Mouse (Mus musculus) liver, embryonic 13.5 days (tissue): ENCODE data around the gene Aff4. TPM values are rescaled to one million over a fixed set of nuclear protein-coding genes. Genes with fewer than 3 reads are reported as not detected.
"Not testable (repeated sequence)": the region's sequence is repeated elsewhere in the genome, so short reads cannot be mapped to it uniquely, and the experiment has no call there.

Experiments
- ATAC-seq: fragments of 200-750 bp; cut with Nextera tagmentation; 2 replicates; pipeline ENCODE4 v1.8.0; 2017; ENCODE audit warnings: low read depth, mild to moderate bottlenecking, moderate number of reproducible peaks, moderate library complexity
- DNase-seq: peaks from one replicate; pipeline ENCODE4 v3.0.0; 2022
- H3K27ac ChIP-seq: fragments of 300-500 bp; sonication (generic); 2 replicates; pipeline ENCODE4 v1.5.1; 2015; ENCODE audit warnings: moderate library complexity, mild to moderate bottlenecking, inconsistent platforms
- H3K27me3 ChIP-seq: fragments of 300-500 bp; sonication (generic); 2 replicates; pipeline ENCODE4 v1.6.1; 2015; ENCODE audit warnings: mild to moderate bottlenecking, inconsistent platforms
- H3K36me3 ChIP-seq: fragments of 300-500 bp; sonication (generic); 2 replicates; pipeline ENCODE4 v1.6.1; 2015; ENCODE audit warnings: mild to moderate bottlenecking, inconsistent platforms
- H3K4me1 ChIP-seq: fragments of 300-500 bp; sonication (generic); replicated peaks from 2 replicates; pipeline ENCODE4 v1.6.1; 2015; ENCODE audit warnings: inconsistent platforms
- H3K4me2 ChIP-seq: fragments of 300-500 bp; sonication (generic); 2 replicates; pipeline ENCODE4 v1.6.1; 2015; ENCODE audit warnings: inconsistent platforms, mild to moderate bottlenecking, moderate library complexity
- H3K4me3 ChIP-seq: fragments of 300-500 bp; sonication (generic); replicated peaks from 2 replicates; pipeline ENCODE4 v1.5.1; 2015; ENCODE audit warnings: mild to moderate bottlenecking, inconsistent platforms
- H3K9ac ChIP-seq: fragments of 300-500 bp; sonication (generic); 2 replicates; pipeline ENCODE4 v1.6.1; 2015; ENCODE audit warnings: mild to moderate bottlenecking, inconsistent platforms
- H3K9me3 ChIP-seq: fragments of 300-500 bp; sonication (generic); replicated peaks from 2 replicates; pipeline ENCODE4 v1.6.1; 2016; ENCODE audit warnings: inconsistent platforms
- WGBS: fragments of 180-500 bp; shearing (Covaris S2); methylation state at CpG from one replicate; pipeline ENCODE4 v1.1.7; 2015; ENCODE audit not compliant: insufficient replicate concordance; 5-methylcytosine and 5-hydroxymethylcytosine counted together
- polyA plus RNA-seq: library from polyadenylated mRNA; unstranded; fragments of >200 nt; fragmentation: Nextera tagmentation; extraction: Ambion mirVana; gene quantifications from 2 replicates; pipeline ENCODE4 v1.2.1, GENCODE M21; 2015

The Aff4 gene
- polyA plus RNA-seq, result 6.5 and 9.4 TPM in 2 replicates

DNA sequence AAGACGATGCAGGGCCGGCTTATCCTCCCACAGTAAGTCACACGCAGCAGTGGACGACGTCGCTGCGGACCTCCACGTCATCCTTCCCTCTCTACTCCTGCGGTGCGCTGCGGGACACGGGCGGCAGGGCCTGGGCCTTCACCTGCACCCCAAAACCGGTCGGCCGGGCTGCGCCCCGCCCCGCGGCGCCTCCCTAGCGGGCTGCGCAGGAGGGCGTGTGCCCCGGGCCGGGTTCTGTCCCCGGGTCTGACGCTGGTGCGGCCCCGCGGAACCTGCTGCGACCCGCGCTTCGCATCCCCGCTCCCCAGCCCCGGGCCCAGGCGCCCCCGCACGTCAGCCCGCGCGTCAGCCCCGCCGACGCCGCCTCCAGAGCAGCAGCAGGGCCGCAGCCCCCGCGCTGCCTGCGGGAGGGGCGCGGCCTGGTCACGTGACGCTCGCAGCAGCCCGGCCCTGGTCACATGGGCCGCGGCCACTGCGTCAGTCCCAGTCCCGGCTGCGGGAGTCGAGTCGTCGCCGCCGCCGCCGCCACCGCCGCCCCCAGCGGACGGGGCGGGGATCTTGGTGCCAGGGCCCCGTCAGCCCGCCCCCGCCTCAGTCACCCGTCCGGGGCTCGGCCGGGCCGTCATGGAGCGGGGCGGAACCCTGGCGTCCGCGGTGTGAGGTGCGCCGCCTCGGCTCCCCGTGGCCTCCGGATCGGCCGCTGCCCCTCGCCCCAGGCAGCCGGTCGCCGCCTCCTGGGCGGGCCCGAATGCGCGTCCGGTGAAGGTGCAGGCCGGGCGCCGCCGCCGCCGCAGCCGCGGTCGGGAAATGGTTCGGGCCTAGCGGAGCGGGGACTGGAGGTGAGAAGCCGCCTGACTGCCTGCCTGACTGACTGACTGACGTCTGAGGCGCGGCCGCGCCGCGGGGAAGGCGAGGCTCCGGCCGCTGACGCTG is at the start of gene Aff4:
Gene Aff4, plus strand, starts transcription at position 543 of the 933 bp plus-strand sequence.
- Histone ChIP-seq H3K27me3 (peaks cover 4% of the 10 kb centered on the region), H3K9ac (peak within 1 kb of the TSS; percentile 94), H3K9me3 (no peaks in the 10 kb centered on the region), H3K4me3 (peak within 1 kb of the TSS; percentile 89), H3K36me3 (no peaks in the 10 kb centered on the region), H3K4me1 (peaks cover 41% of the 10 kb centered on the region), H3K27ac (peak within 1 kb of the TSS; percentile 94), H3K4me2 (peak within 1 kb of the TSS; percentile 92)
- ATAC-seq, result peak; percentile 94
- DNase-seq, result peak; percentile 85
- under 1% methylated on average over 116 of the region's 127 CpGs for WGBS

GRCm38 (mm10) chr11:53301167-53301515 is 49.5 kb upstream of the Aff4 start:
- Histone ChIP-seq H3K9ac (peak overlapping the region; percentile 98), H3K4me3 (peak overlapping the region; percentile 93), H3K27me3 (no peaks in the 10 kb centered on the region), H3K4me1 (peaks cover 44% of the 10 kb centered on the region), H3K4me2 (peak overlapping the region; percentile 88), H3K27ac (peak overlapping the region; percentile 99), H3K9me3 (no peaks in the 10 kb centered on the region), H3K36me3 (peaks cover 20% of the 10 kb centered on the region)
- DNase-seq, result no peak
- no peak for ATAC-seq
- WGBS, result 49% methylated on average over 9 of the region's 9 CpGs

DNA sequence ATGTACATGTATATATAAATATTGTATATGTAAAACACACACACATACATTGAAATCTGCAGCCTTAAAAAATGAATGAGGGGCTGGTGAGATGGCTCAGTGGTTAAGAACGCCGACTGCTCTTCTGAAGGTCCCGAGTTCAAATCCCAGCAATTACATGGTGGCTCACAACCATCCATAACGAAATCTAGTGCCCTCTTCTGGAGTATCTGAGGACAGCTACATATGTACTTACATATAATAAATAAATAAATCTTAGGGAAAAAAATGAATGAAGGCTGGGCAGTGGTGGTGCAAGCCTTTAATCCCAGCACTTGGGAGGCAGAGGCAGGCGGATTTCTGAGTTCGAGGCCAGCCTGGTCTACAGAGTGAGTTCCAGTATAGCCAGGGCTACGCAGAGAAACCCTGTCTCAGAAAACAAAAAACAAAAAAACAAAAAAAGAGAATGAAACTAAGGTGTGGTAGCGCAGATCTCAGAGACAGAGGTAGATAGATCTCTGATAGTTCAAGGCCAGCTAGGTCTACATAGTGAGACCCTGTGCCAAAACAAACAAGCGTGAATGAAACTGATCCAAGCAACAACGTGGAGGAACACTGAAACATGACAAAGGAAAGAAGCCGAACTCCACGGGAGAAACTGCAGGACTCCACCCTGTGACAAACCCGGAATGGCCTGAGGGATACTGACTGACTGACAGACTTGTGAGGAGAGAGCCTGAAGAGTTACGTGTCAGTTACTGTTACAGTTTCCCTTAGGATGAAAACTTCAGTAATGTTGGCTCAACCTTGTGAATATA is 46.4 kb upstream of the Aff4 start:
- no peak for DNase-seq

GRCm38 (mm10) chr11:53306965-53307364 is 43.7 kb upstream of the Aff4 start:
- Histone ChIP-seq H3K4me2 (no peak overlapping the region), H3K4me1 (peaks cover 14% of the 10 kb centered on the region; the same call in 1 of the 2 replicates), H3K36me3 (no peaks in the 10 kb centered on the region), H3K27ac (no peak overlapping the region), H3K9ac (no peak overlapping the region), H3K27me3 (no peaks in the 10 kb centered on the region), H3K9me3 (no peaks in the 10 kb centered on the region), H3K4me3 (no peak overlapping the region)
- no peak for ATAC-seq
- no peak for DNase-seq
- WGBS, result 45% methylated on average over 2 of the region's 2 CpGs

More for the DNA sequence above, 46.4 kb upstream of the Aff4 start:
- Histone ChIP-seq H3K36me3 (no peaks in the 10 kb centered on the region), H3K27me3 (no peaks in the 10 kb centered on the region), H3K4me1 (peaks cover 27% of the 10 kb centered on the region), H3K9ac (no peak overlapping the region), H3K4me2 (no peak overlapping the region), H3K4me3 (no peak overlapping the region), H3K9me3 (no peaks in the 10 kb centered on the region), H3K27ac (no peak overlapping the region)
- 74% methylated on average over 14 of the region's 14 CpGs for WGBS
- ATAC-seq, result no peak

DNA sequence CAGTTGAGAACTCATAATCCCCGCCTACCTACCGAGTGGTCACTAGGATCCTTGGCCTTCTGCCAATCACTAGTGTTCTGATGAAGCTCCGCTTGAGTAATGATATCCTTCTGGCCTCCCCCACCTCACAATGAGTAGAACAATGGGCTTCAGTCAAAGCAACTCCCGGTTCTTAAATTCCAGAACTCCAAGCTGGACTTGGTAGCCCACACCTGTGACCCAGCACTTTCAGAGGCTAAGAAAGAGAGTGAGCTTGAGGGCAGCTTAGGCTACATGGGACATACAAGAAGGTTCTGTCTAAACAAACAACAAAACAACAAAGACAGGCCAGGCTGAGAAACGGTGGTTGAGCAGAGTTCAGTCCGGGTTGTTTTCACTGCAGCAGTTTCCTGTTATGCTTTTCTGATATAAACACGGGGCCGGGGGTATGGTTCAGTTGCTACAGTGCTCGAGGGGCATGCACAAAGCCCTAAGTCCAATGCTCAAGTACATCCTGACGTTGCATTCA is 43.0 kb upstream of the Aff4 start:
- no peak overlapping the region for H3K27ac ChIP-seq
- peaks cover 14% of the 10 kb centered on the region; the same call in 1 of the 2 replicates for H3K4me1 ChIP-seq

GRCm38 (mm10) chr11:53308251-53308864 is 42.3 kb upstream of the Aff4 start:
- no peak overlapping the region for H3K4me2 ChIP-seq
- no peak overlapping the region for H3K27ac ChIP-seq
- H3K9me3 ChIP-seq, result no peaks in the 10 kb centered on the region
- H3K4me3 ChIP-seq, result no peak overlapping the region
- no peaks in the 10 kb centered on the region for H3K36me3 ChIP-seq
- H3K27me3 ChIP-seq, result 0 out of 2 replicates have a peak, but pooled peaks cover 3% of the 10 kb centered on the region
- ATAC-seq (no peak), DNase-seq (no peak)
- H3K9ac ChIP-seq, result no peak overlapping the region
- peaks cover 14% of the 10 kb centered on the region; the same call in 1 of the 2 replicates for H3K4me1 ChIP-seq

More for the DNA sequence above, 43.0 kb upstream of the Aff4 start:
- no peak overlapping the region for H3K9ac ChIP-seq
- no peak overlapping the region for H3K4me2 ChIP-seq
- no peak overlapping the region for H3K4me3 ChIP-seq
- 36% methylated on average over 10 of the region's 10 CpGs for WGBS
- no peaks in the 10 kb centered on the region for H3K9me3 ChIP-seq
- no peaks in the 10 kb centered on the region for H3K36me3 ChIP-seq
- 0 out of 2 replicates have a peak, but pooled peaks cover 3% of the 10 kb centered on the region for H3K27me3 ChIP-seq
- DNase-seq (no peak), ATAC-seq (no peak)

GRCm38 (mm10) chr11:53308884-53309310 is 41.7 kb upstream of the Aff4 start:
- 64% methylated on average over 2 of the region's 2 CpGs for WGBS
- Histone ChIP-seq H3K27ac (no peak overlapping the region), H3K36me3 (no peaks in the 10 kb centered on the region), H3K9ac (no peak overlapping the region), H3K4me3 (no peak overlapping the region), H3K9me3 (no peaks in the 10 kb centered on the region), H3K4me1 (peaks cover 14% of the 10 kb centered on the region; the same call in 1 of the 2 replicates), H3K27me3 (0 out of 2 replicates have a peak, but pooled peaks cover 3% of the 10 kb centered on the region), H3K4me2 (no peak overlapping the region)
- no peak for DNase-seq
- ATAC-seq, result no peak

DNA sequence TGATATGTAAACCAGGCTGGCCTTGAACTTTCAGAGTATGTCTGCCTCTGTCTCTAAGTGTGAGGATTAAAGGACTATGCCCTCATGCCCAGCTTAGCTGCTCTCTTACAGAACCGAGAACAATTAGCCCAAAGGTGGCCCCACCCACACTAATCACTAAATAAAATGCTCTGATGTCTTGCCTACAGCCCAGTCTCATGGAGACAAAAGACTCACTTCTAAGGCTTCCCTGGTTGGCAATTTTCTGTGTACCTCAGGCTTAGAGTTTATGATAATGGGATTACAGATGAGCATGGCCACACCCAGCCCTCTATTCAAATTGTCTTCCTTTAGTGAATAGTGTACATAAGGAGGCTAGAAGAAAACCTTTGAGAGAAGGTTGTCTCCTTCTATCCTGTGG is 39.2 kb upstream of the Aff4 start:
- ATAC-seq, result no peak
- 48% methylated on average over 1 of the region's 1 CpGs for WGBS
- Histone ChIP-seq H3K4me3 (no peak overlapping the region), H3K27me3 (0 out of 2 replicates have a peak, but pooled peaks cover 3% of the 10 kb centered on the region), H3K9ac (no peak overlapping the region), H3K27ac (no peak overlapping the region), H3K9me3 (no peaks in the 10 kb centered on the region), H3K36me3 (no peaks in the 10 kb centered on the region), H3K4me2 (no peak overlapping the region), H3K4me1 (peaks cover 17% of the 10 kb centered on the region)
- no peak for DNase-seq

GRCm38 (mm10) chr11:53312823-53313222 is 37.8 kb upstream of the Aff4 start:
- H3K36me3 ChIP-seq, H3K4me3 ChIP-seq, H3K9me3 ChIP-seq, H3K27ac ChIP-seq, ATAC-seq, H3K27me3 ChIP-seq, H3K4me2 ChIP-seq, DNase-seq, H3K9ac ChIP-seq: not testable (repeated sequence)
- WGBS, result 22% methylated on average over 1 of the region's 1 CpGs
- peaks cover 16% of the 10 kb centered on the region for H3K4me1 ChIP-seq

- DNase-seq (no peak), ATAC-seq (no peak)
- Histone ChIP-seq H3K9ac (no peak overlapping the region), H3K4me1 (peaks cover 3% of the 10 kb centered on the region; the same call in 1 of the 2 replicates), H3K27me3 (0 out of 2 replicates have a peak, but pooled peaks cover 3% of the 10 kb centered on the region), H3K27ac (no peak overlapping the region), H3K9me3 (no peaks in the 10 kb centered on the region), H3K36me3 (no peaks in the 10 kb centered on the region), H3K4me3 (no peak overlapping the region), H3K4me2 (no peak overlapping the region)
- WGBS, result 14% methylated on average over 1 of the region's 1 CpGs
Measured at GRCm38 (mm10) chr11:53314770-53315173, 35.9 kb upstream of the Aff4 start.
